Mouse (Mus musculus) cerebellum, adult (tissue): Measurements from ENCODE around the gene Ptprt.
A peak's percentile ranks its signal among the peaks of the same experiment; 100 is the strongest.

Experiments
- ATAC-seq: cut with Nextera tagmentation; 2 replicates; pipeline ENCODE4 v1.9.2; 2017; ENCODE audit warnings: mild to moderate bottlenecking, moderate library complexity, mixed read lengths; ENCODE audit not compliant: insufficient number of reproducible peaks, low FRiP score, low TSS enrichment

The Ptprt gene

DNA sequence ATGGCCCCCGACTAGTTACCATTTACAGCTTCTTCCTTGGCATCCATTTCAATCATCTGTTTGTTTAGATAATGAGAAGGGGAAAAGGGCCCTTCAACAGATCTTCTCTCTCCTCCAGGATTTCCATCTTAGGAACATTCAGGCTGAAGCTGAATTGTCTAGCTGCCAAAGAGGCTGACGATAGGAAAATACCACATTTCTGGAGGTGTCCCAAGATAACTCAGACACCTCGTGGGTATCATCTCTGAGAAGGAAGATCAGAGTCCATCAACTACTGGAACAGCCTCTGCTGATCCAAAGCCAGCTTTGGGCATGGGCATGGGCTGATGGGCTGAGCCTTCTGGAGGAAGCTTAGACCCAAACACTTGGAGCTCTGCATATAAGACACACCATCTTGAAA, 242.8 kb downstream of the Ptprt start:
- no peak for ATAC-seq

DNA sequence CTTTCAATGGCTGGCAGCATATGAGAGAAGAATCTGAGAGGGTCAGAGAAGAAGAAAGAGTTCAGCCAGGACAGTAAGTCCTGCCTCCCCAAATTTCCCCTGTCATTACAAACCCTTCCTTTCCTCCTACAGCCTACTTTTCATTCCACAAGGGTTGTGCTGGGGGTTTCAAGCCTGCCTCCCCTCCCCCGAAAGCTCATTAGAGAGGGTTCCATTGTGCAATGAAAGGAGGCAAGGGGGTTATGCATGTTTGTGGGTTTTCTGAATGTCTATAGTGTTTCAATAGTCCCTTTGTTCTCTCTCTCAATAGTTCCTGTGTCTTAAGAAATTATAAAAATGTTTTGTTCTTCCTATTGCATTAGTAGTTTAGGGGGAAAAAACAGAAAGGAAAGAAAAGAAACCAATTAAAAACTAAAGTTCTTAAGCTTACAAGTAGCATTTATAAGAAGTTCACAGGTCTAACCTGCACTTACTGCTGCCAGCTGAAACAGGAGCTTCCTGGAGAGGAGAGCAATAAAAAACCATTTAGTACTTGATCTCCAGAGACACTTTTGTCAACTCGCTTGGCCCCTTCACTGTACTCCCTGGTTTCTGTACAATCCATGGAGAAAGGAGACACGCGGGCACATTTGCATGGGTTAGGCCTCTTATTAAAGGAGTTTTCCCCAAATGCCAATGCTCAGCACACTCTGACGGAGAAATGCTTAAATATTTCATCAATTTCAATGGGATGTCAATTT, 247.7 kb downstream of the Ptprt start:
- no peak for ATAC-seq

DNA sequence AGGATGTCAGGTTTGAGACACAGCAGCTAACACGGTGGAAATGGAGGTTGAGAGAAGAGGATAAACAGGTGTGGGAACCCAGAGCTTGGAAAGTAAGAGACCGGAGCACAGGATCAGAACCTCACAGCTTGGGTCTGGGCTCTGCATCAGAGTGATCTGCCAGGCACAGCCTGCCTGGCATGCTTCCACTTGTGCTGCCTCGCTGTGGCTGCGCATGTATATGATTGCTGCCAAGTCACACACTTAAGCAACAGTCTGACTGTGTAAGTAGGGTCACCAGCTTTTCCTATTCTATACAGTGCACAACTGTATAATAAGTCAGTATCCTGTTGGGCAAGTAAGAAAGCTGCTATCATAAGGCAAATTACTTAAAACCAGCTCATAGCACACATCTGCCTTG, 249.9 kb downstream of the Ptprt start:
- 0 out of 2 replicates have a peak, but pooled peaks have one; percentile 33 for ATAC-seq

DNA sequence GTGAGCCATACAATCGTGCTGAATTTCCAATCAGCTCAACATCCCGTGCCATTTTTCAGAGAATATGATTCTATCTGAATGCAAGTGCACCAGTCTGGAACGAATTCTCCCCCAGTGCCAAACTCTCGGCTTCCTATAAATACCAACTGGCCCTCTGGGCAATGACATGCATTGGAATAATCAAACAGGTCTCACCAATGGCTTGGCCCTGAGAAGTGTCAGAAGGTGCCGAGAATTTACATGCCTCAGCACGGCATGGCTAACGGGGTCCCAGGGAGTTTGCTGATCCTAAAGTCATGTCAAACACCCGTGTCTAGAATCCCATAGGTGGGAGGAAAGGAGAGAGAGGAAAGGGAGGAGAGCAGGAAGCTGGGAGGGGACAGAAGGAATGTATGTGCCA, 251.7 kb downstream of the Ptprt start:
- ATAC-seq: no peak

DNA sequence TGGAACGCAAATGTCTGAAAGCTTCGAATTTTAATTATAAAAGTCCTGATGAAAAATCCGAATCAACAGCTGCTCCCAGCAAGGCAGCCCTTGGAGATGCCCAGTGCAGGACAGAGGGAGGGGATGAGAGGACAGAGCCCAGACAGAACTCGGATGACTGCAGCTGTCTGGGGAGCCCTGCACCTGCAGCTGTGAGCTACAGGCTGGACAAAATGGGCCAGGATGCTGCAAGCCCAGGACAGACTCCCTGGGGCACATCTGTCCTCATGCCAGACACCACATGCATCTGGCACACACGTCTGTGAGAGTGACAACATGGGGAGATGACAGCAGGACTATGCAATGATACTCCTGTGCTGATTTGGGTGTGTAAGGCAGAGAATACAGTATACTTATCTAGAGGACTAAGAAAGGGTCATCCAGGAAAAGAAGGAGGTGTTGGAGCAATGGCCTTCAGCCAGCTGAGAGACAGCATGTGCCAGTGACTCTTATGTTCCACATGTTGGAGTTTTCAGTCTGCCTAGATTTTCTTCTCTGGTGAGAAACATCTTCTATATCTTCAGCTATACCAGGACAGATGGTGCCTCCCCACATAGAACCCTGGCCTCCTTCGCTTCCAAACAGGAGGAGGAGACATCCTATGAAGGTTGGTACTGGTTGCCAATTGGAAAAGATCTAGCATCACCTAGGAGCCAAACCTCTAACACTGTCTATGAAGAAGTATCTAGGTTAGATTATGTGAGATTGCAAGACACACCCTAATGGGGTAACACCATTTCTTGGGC, 259.4 kb downstream of the Ptprt start:
- peak; percentile 18; the same call in 1 of the 2 replicates for ATAC-seq

DNA sequence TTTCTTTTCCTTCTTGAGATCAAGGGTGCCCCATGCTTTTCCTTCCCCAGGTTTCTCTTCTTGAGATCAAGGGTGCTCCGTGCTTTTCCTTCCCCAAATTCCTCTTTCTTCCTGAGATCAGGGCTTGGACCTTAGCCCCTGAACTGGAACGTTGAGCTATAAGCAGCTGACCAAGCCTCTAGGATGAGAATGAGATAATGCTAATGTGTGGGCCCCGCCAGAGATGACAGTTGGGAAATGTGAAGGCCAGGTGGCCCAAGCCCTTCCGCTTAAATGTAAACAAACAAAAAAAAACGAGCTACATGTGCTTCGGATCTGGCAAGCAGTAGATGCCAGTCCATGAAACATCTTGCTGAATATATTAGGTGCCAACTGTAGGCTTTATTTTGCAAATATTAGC, 266.3 kb downstream of the Ptprt start:
- ATAC-seq: peak; percentile 74

DNA sequence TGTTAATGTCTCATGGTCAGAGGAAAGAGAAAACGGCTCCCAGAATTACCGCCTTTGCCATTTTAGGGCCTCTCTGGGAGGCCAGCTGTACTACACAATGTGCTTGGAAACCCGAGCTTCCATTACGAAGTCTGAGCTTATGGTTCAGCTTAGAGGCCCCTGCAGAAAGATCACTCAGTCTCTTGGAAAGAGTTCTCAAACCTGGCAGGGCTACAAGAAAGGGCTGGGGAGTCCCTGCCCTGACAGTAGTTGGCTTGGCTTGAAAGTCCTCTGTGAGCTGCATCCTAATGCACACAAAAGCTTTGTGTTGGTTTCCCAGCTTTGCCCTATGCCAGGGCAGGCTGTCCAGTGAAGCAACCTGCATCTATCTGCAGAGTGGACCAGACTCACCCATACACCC, 269.1 kb downstream of the Ptprt start:
- ATAC-seq: no peak

DNA sequence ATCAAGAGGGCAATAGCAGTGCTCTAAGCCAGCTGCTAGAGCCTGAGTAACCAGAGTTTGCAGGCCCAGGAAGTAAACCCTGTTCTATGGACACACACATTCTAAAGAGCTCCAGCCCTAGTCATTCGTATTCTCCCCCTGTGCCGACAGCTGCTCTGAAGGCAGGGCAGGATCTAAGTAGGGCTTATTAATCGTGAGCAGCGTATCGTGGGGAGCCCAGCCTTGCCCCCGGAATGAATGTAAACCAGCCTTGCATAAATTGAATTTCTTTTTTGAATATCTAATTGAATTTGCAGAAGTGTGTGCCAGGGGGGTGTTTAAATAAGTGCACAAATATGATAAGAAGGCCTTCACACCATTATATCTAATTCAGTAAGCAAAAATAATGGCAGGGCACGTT, 283.6 kb downstream of the Ptprt start:
- ATAC-seq: no peak

DNA sequence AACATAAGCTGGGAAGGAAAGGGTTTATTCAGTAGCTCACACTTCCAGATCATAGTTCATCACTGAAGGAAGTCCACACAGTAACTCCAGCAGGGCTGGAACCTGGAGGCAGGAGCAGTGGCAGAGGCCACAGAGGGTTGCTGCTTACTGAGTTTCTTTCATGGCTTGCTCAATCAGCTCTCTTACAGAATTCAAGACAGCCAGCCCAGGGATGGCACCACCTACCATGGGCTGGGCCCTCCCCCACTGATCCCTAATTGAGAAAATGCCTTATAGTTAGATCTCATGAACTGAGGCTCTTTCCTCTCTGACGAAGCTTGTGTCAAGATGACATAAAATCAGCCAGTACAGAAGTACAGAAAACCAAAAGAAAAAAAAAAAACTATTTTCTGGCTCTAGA, 311.9 kb downstream of the Ptprt start:
- no peak for ATAC-seq

DNA sequence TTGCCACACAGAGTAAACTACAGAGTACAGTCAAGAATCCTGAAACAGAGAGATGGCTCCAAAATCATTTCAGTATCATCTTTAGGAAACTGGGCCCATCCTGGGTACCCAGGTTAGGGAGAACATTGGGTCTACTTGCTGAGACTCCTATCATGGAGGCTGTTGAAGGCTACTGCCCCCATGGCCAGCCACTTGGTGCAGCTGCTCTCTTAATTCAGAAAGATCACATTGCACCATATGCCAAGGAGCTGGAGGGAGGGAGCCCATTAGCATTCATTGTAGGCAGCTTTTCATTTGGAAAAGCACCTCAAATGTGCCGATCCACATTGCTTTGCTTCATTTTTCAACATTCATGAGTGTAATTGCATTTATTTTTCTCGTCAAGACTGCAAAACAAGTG, 319.1 kb downstream of the Ptprt start:
- ATAC-seq: no peak

DNA sequence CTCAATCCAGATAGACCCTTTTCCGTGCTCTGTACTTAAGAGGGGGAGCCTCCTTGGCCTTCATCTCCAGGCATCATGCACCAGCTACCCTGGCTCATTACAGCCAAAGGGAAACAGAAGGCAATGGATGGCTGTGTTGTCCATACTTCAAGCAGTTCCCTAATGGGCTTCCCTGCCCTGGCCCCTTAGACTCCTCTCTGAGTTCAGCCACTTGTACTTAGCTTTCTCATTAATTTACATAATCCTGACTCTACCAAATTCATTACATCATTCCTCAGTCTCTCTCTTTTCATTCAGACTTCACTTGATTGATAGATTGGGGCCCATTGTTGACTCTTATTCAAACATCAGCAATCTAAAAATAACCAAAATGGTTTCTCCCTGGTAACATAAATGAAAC, 320.7 kb downstream of the Ptprt start:
- ATAC-seq: no peak

DNA sequence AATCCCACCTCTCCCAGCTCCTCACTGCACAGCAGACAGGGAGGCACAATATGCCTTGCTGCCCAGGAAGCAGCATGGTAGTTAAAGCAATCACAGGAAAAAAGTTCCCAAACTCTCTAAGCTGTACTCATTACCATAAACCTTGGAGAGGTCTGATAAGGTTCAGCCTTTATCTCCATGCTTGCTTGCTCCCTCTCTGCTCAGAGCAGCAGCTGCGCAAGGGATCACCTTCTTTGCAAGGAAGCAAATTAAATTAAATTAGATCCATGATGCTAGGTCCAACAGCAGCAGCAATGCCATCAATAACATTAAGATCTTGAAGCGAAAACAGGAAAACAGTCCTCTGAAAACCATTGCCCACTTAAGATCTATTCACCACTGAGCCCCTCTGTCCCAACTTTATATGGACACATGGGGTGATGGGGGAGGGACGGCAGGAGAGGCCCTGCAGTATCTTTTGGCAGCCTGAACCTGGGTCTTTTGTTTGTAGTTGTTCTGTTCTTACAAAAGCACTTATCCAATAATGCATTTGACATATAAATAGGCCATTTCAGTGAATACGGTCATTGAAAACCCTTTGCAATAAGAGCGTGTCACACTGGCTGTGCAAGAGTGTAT, 328.8 kb downstream of the Ptprt start:
- ATAC-seq: no peak

DNA sequence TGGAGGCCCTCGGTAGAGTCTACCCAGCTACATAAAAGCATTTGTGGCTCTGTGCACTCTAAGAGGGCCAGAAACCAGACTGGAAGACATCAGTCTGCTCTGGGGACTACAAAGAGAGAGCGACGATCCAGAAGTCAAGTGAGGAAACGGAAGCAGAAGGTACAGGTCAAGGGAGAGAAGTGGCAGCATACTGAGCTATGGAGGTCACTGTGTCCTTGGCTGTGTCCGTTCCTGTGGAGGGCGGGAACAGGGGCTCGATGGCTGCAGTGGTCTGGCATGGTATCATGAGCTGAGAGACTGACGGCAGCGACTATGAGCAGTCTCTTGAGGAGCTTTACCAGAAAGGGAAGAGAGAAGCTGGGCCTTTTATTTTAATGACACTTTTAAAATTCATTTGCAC, 331.5 kb downstream of the Ptprt start:
- ATAC-seq: no peak

DNA sequence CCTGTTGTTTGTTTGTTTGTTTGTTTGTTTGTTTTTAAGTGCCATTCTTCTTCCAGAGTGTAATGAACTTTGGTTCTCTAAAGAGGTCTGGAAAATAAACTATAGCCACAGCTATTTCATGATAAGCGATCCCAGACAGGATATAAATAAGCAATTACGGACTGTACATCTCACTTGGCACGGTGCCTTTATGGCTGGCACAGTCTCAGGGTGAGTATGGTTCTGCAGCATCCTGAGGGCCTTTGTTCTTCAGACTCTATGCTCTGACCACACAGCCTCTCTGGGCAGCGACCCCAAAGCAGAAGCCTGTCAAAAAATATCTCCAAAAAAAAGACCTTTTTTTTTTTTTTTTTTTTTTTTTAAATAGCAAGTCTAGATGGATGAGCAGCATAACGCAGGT, 338.5 kb downstream of the Ptprt start:
- ATAC-seq: no peak

DNA sequence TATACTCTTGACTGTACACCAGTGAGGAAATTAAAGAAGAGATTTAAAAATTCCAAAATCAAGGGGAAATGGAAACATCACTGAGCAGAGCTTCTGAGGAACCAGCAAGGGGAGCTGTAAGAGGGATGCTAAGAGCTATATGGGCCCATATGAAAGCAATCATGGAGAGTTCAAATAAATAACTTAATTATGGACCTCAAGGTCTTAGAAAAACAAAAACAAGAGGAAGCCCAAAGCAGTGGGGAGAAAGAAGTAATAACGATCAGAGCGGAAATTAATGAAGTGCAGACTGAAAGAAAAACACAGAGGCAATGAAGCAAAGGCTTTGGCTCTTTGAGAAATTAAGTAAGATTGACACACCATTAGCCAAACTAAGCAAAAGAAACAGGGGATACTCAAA, 353.0 kb downstream of the Ptprt start:
- ATAC-seq: no peak

DNA sequence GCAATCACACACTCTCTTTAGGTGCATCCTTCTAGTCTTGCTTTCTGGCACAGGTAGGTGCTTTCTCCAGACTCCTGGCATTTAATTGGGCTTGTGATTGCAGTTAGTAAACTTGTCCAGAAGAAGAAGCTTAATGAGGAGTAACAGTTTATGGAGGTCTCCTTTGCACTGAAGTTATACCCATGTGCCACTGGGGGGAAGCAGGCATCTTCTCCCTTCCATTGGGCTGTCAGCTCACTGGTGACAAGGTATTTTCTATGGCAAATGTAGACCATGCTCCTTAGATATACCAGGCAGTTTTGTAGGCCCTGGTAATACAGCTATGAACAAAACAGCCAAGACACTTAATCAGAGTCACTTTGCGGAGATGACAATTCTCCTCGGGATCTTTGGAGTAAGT, 366.9 kb downstream of the Ptprt start:
- no peak for ATAC-seq

DNA sequence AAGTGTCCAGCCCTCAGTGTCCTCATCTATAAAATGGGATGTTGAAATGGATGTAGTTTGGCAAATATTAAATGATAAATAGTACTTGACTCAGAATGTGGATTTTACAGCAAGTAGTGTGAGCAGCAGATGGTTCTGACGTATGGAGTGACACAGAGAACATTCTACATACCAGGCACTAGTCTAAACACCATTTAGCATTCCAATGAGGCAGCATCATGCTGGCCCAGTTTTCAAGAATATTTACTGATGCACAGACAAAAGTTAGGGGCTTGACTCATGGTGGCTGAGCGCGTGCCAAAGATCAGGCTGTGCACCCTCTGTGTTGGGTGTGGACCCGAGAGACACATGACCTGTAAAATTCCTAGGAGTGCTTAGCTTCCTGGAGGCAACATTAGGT, 378.3 kb downstream of the Ptprt start:
- no peak for ATAC-seq

DNA sequence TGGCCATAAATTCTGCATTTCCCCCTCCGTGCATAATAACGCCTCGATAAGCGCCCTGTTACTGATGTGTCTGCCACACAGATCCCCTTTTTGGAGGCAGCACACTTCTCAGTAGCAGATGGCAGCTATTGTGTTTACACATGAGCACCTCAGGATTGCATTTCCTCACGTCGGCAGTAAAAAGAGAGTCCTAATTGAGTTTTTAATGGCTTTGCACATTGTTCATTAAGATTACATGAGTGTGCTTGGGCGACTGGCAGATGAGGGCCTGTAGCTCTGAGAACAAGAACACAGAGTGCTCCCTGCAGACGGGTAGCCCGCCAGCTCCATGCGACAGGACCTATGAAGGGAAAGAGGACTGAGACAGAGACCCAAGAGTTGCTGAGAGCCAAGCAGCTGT, 378.8 kb downstream of the Ptprt start:
- 0 out of 2 replicates have a peak, but pooled peaks have one; percentile 45 for ATAC-seq

DNA sequence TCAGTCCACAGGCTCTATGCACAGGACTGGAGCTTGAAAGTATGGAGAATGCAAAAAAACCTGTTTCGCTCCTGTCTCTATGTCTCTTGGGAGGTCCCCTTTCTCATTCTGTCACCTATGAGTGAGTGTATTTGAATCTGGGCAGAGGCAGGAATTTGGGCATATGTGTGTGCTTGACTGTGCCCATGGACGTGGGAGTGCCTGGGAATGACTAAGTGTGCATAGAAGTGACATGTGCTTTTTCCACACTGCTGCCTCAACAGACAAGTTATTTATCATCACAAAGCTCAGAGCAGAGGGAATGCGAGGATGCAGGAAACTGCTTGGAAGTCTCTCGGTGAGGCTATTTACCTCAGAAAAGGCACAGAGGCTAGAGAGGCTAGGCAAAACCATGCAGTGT, 387.1 kb downstream of the Ptprt start:
- ATAC-seq: no peak

DNA sequence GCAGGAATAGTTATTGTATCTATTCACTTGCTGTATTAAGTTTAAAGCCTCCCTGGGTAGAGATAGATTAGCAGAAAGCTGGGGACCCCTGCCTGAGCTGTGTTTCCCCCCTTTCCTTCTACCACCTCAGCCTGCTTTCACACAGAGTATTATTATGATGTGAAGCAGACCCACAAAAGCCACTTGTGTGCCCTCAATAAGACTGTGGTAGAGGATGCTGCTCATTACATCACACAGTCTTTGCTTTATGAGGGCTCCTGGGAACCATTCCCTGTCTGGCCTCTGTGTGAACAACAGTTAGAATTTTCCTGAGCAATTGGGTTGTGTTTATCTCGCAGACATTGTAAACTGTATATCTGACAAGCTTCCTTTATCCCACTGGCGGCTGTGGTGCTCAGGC, 409.7 kb downstream of the Ptprt start:
- ATAC-seq: no peak

DNA sequence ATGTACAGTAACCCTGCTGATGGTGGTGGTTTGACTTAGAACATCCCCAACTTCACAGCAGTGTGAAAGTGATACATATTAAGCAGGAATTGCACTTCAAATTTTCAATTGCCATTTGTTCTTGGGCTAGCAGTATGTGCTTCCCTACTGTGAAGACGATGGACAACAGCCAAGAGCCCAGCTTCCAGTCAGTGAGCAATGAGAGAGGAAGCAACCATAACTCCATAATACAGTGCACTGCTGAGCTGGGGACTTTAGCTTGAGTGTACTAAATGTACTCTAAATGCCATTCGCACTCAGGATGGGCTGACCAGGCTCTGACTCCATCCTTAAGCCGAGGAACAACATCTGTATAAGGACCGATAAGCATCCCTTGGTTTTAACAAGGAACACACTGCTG, 412.7 kb downstream of the Ptprt start:
- peak; percentile 84 for ATAC-seq
